Mouse (Mus musculus) CD4-positive, CD25-positive, alpha-beta regulatory T cell, adult 2 months (primary cell): Measurements from ENCODE around the gene Rad9b.

Experiments used
- DNase-seq: peaks from one replicate; pipeline ENCODE4 v3.0.0-alpha.2; 2012; ENCODE audit warnings: low read depth, low spot score

Gene Rad9b

DNA sequence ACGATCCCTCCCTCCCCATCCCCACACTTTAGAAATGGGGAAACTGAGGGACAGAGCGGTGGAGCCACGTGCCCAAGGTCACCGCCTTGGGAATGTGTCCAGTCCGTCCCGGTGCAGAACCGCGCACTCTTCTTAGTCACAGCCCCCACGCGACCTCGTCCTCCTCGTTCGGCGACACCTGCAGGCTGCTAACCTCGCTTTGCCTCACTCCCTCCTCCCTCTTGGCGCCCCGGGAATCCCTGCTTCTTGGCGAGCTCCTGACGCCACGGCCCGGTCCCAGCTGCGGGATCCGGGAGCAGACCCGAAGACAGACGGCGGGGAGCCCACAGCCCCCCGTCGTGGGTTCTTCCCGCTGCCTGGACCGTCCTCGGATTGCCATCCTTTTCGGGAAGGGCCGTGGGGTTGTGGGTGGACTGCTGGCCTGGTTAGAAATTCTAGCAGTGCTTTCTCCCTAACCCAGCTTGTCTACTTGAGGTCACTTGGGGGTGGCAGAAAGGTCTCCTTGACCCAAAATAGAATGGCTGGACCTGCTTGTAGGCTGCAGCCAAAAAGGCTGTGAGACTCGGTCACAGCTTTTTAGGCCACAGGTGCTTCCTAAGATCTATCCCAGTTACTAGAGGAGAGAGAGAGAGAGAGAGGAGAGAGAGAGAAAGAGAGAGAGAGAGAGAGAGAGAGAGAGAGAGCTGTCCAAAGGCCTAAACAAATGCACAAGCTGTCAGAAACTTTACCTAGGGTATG lies 68.8 kb downstream of the Rad9b start:
- peak; percentile 63 for DNase-seq

DNA sequence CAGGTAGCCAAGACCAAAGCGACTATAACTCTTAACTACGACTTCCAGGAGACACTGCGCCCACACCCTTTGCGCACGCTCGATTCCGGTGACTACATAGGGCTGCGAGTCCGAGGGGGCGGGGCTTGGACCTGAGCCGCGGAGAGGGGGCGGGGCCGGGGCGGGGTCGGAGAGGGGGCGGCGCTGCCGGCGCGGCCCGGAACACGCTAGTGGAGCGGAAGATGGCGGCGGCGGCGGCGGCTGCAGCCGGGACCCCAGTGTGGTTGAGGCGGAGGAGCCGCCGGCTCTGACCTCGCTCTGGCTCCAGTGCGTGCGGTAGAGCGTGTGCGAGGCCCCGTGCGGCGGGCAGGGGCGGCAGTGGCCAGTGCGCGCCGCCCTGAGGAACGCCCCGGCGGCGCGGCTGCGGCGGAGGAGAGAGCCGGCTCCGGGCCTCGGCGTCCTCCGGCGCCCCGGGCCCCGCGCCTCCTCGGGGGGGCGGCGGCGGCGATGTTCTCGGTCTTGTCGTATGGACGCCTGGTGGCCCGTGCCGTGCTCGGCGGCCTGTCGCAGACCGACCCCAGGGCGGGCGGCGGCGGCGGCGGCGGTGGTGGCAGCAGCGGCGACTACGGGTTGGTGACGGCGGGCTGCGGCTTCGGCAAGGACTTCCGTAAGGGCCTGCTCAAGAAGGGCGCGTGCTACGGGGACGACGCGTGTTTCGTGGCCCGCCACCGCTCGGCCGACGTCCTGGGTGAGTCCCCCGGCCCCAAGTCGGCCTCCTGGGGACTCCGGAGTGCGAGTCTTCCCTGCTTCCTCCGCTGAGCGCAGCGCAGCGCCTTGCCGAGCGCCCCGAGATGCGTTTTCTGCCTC lies 69.6 kb downstream of the Rad9b start, which contains the start of gene Pptc7:
Gene Pptc7 (plus strand): TSS at position 183 of the 846 bp plus-strand sequence.
- peak; percentile 97 for DNase-seq

DNA sequence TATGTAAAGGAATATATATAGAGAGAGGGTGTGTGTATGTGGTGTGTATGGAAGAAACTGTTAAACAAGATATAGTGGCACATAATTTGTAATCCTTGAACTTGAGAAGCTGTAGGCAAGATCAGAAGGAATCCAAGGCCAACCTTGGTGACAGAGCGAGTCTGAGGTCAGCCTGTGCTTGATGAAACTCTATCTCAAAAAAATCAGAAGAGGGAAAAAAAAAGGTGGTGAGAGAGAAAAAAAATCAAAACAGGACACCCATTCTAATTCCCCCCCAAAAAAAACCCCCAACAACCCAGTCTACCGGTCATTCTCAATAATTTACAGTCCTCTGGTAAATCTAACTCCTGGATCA lies 70.2 kb downstream of the Rad9b start:
- DNase-seq: no peak

GRCm38 (mm10) chr5:122280827-122281462 lies 73.1 kb downstream of the Rad9b start:
- DNase-seq: peak; percentile 38

DNA sequence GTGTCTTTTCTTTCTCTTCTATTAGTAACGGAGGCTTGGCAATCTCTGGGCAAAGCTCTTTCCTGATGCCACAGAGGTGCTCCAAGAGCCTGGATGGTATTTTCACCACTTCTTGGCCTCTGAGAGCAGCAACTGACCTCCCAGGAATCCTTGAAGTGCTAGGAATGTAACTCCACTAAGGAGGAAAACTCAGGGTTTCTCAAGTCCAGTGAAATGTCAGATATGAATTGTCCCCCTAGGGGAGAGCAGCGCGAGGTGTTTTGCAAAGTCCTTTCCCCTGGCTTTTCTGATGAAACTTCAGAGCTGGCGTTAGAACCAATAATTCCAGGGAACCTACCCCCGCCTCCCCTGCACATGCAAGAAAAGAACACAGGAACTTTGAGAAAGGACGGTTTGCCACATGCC lies 73.6 kb downstream of the Rad9b start:
- no peak for DNase-seq

- DNase-seq: no peak
Observed at GRCm38 (mm10) chr5:122279799-122280421, 74.1 kb downstream of the Rad9b start.

DNA sequence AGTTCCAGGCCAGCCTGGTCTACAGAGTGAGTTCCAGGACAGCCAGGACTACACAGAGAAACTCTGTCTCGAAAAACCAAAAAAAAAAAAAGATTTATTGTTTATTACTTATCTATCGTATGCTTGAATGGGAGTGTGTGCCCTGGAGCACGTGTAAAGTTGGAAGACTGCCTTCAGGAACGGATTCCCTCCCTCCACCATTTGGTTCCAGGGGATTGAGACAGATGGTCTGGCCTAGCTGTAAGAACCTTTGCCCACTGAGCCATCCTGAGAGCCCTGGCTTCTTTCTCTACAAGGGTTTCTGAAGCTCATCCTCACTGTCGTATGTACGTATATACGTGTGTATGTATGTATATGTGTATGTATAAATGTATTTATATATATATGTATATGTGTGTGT lies 75.1 kb downstream of the Rad9b start:
- no peak for DNase-seq

GRCm38 (mm10) chr5:122274785-122275184 lies 79.2 kb downstream of the Rad9b start:
- DNase-seq: peak; percentile 72
